ENCODE assay signal across 17 mouse cellular contexts in genomic region chr16:97168614-97169013, GRCm38 (mm10). TPM values are rescaled to one million over a fixed set of nuclear protein-coding genes. Genes with fewer than 3 reads are reported as not detected.
DNase-seq lines count a peak whose midpoint lies in the region; ATAC-seq and TF ChIP-seq lines count a peak whose summit lies in the region.
"Had no signal": no experiment of that assay in that cellular context is flagged by ENCODE, and none has a peak within 500 bp of the region (broad histone marks: within the 10 kb centered on the region; RNA-seq: fewer than 3 reads in every experiment).

No protein-coding gene starts in this region.

- TF ChIP-seq CTCF in forebrain, postnatal 0 days (IDR thresholded peaks at IDR 0.05; ENCODE audit: low read depth) = no peak
- no peak for TF ChIP-seq CTCF in olfactory bulb, adult 2 months (IDR thresholded peaks at IDR 0.05; ENCODE audit: insufficient read depth, low read depth, low read length)

- H3K9me3 ChIP-seq in hindbrain, embryonic 11.5 days (ENCODE audit: control insufficient read depth, low read length) = no peaks in the 10 kb centered on the region
- H3K9me3 ChIP-seq in hindbrain, embryonic 10.5 days = no peaks in the 10 kb centered on the region
- no peaks in the 10 kb centered on the region for H3K9me3 ChIP-seq in forebrain, postnatal 0 days (ENCODE audit: low read length)
- H3K9me3 ChIP-seq in midbrain, embryonic 12.5 days = no peaks in the 10 kb centered on the region
- H3K9me3 ChIP-seq: limb, embryonic 12.5 days; liver, embryonic 15.5 days had no signal

- ATAC-seq in hindbrain, embryonic 11.5 days (ENCODE audit: low FRiP score) = no peak
- no peak for ATAC-seq in forebrain, postnatal 0 days
- no peak for ATAC-seq in midbrain, embryonic 12.5 days (ENCODE audit: low FRiP score, low read depth)

- H3K4me1 ChIP-seq in hindbrain, embryonic 11.5 days (replicated peaks; ENCODE audit: control insufficient read depth, insufficient read depth, low read length) = no peaks in the 10 kb centered on the region; the same call in 1 of the 2 replicates
- H3K4me1 ChIP-seq in hindbrain, embryonic 10.5 days (replicated peaks) = peaks cover 24% of the 10 kb centered on the region
- H3K4me1 ChIP-seq in forebrain, postnatal 0 days (ENCODE audit: insufficient read depth) = peaks cover 12% of the 10 kb centered on the region; the same call in 1 of the 2 replicates
- H3K4me1 ChIP-seq in midbrain, embryonic 12.5 days = peaks cover 22% of the 10 kb centered on the region
- H3K4me1 ChIP-seq in olfactory bulb, adult 2 months (ENCODE audit: control insufficient read depth, insufficient read depth, low read length) = peaks cover 25% of the 10 kb centered on the region
- H3K4me1 ChIP-seq: liver, embryonic 15.5 days had no signal

- peak; percentile 15 for DNase-seq in hindbrain, embryonic 11.5 days (ENCODE audit: low spot score)
- DNase-seq in hindbrain, embryonic 10.5 days (ENCODE audit: low spot score) = no peak
- no peak for DNase-seq in forebrain, postnatal 0 days
- DNase-seq in heart, postnatal 10 days = no peak
- no peak for DNase-seq in thymus, postnatal 25 days
- DNase-seq: cerebellum, adult 2 months; heart, adult 18-20 months; lung, postnatal 36 days; thymus, postnatal 4 days had no signal

- no peak for TF ChIP-seq POLR2A in olfactory bulb, adult 2 months (IDR thresholded peaks at IDR 0.05; ENCODE audit: insufficient read depth, low read depth, low read length)

- 0 out of 2 replicates have a peak overlapping the region, but pooled peaks have one; percentile 50 for H3K4me3 ChIP-seq in hindbrain, embryonic 11.5 days (ENCODE audit: low read depth, low read length)
- H3K4me3 ChIP-seq in hindbrain, embryonic 10.5 days = no peak overlapping the region
- H3K4me3 ChIP-seq in forebrain, postnatal 0 days (ENCODE audit: low read depth, low read length) = peak overlapping the region; percentile 81
- peak overlapping the region; percentile 68 for H3K4me3 ChIP-seq in midbrain, embryonic 12.5 days
- H3K4me3 ChIP-seq in olfactory bulb, adult 2 months (ENCODE audit: insufficient read depth, low read depth, low read length) = peak overlapping the region; percentile 41
- H3K4me3 ChIP-seq: limb, embryonic 12.5 days; liver, embryonic 15.5 days had no signal

- WGBS in hindbrain, embryonic 11.5 days = 44% methylated on average over 3 of the region's 3 CpGs
- 36% methylated on average over 3 of the region's 3 CpGs for WGBS in hindbrain, embryonic 10.5 days
- 35% methylated on average over 3 of the region's 3 CpGs for WGBS in forebrain, postnatal 0 days
- 46% methylated on average over 3 of the region's 3 CpGs for WGBS in midbrain, embryonic 12.5 days
- WGBS in olfactory bulb, adult 2 months = 40% methylated on average over 3 of the region's 3 CpGs

- H3K4me2 ChIP-seq in hindbrain, embryonic 11.5 days (replicated peaks; ENCODE audit: low read depth, low read length) = no peak overlapping the region
- peak overlapping the region; percentile 80 for H3K4me2 ChIP-seq in forebrain, postnatal 0 days (ENCODE audit: low read depth)
- H3K4me2 ChIP-seq in midbrain, embryonic 12.5 days (replicated peaks) = peak overlapping the region; percentile 82
- H3K4me2 ChIP-seq: limb, embryonic 12.5 days; liver, embryonic 15.5 days had no signal

- no peak overlapping the region for H3K9ac ChIP-seq in hindbrain, embryonic 11.5 days (ENCODE audit: low read depth, low read length)
- peak overlapping the region; percentile 90 for H3K9ac ChIP-seq in forebrain, postnatal 0 days
- peak overlapping the region; percentile 75; the same call in 1 of the 2 replicates for H3K9ac ChIP-seq in midbrain, embryonic 12.5 days (replicated peaks)
- H3K9ac ChIP-seq: limb, embryonic 12.5 days; liver, embryonic 15.5 days had no signal

- H3K27ac ChIP-seq in hindbrain, embryonic 11.5 days (ENCODE audit: low read depth, low read length) = no peak overlapping the region
- no peak overlapping the region for H3K27ac ChIP-seq in hindbrain, embryonic 10.5 days
- peak overlapping the region; percentile 92; the same call in 1 of the 2 replicates for H3K27ac ChIP-seq in forebrain, postnatal 0 days (ENCODE audit: low read depth, low read length)
- H3K27ac ChIP-seq in midbrain, embryonic 12.5 days (replicated peaks) = peak overlapping the region; percentile 91
- peak overlapping the region; percentile 74 for H3K27ac ChIP-seq in olfactory bulb, adult 2 months (ENCODE audit: insufficient read depth, low read depth, low read length)
- H3K27ac ChIP-seq: limb, embryonic 12.5 days; liver, embryonic 15.5 days had no signal

- H3K36me3 ChIP-seq in hindbrain, embryonic 11.5 days (ENCODE audit: control insufficient read depth, insufficient read depth, low read length) = no peaks in the 10 kb centered on the region
- no peaks in the 10 kb centered on the region for H3K36me3 ChIP-seq in hindbrain, embryonic 10.5 days
- no peaks in the 10 kb centered on the region for H3K36me3 ChIP-seq in forebrain, postnatal 0 days (ENCODE audit: insufficient read depth)
- H3K36me3 ChIP-seq in midbrain, embryonic 12.5 days = no peaks in the 10 kb centered on the region
- H3K36me3 ChIP-seq: limb, embryonic 12.5 days; liver, embryonic 15.5 days had no signal

- peaks cover 26% of the 10 kb centered on the region for H3K27me3 ChIP-seq in hindbrain, embryonic 11.5 days (ENCODE audit: control insufficient read depth, insufficient read depth, low read length)
- H3K27me3 ChIP-seq in hindbrain, embryonic 10.5 days (ENCODE audit: insufficient read depth, poor library complexity, severe bottlenecking) = peaks cover 86% of the 10 kb centered on the region
- H3K27me3 ChIP-seq in forebrain, postnatal 0 days (ENCODE audit: insufficient read depth, low read length) = no peaks in the 10 kb centered on the region
- H3K27me3 ChIP-seq in midbrain, embryonic 12.5 days = peaks cover 52% of the 10 kb centered on the region

- intact Hi-C loops in heart, postnatal 10 days (cut with DNase I) = loop anchor here (5.0 kb wide), 1 partner anchor 271 kb away; no protein-coding TSS in a partner anchor

RNA-seq across cellular contexts. Expression of gene Dscam, which starts 1.9 kb away (rescaled TPM):
- 2.0 and 2.3 TPM in 2 replicates for polyA plus RNA-seq in hindbrain, embryonic 11.5 days (2014; fragmentation: Nextera tagmentation; extraction: Ambion mirVana)
- 0.30 and 1.2 TPM in 2 replicates for polyA plus RNA-seq in hindbrain, embryonic 10.5 days (2016; fragmentation: Nextera tagmentation; extraction: Ambion mirVana)
- total RNA-seq in forebrain, postnatal 0 days (2014; rRNA removed) = 19.1 and 29.1 TPM in 2 replicates
- 4.6 and 7.9 TPM in 2 replicates for polyA plus RNA-seq in forebrain, postnatal 0 days (2015; fragmentation: Nextera tagmentation; extraction: Ambion mirVana)
- 4.8 and 5.4 TPM in 2 replicates for polyA plus RNA-seq in midbrain, embryonic 12.5 days (2016; fragmentation: Nextera tagmentation; extraction: Ambion mirVana)
- polyA plus RNA-seq in olfactory bulb, adult 2 months (2012; ENCODE audit: insufficient read depth, insufficient read length, low replicate concordance, missing spikeins) = 97.5 TPM in 1 of 2 replicates, not detected in the other
- total RNA-seq in heart, postnatal 10 days (2021) = not detected
- total RNA-seq: gastrocnemius, adult 18-20 months had no signal
- polyA plus RNA-seq: C2C12; heart, postnatal 0 days; kidney, embryonic 14.5 days; limb, embryonic 12.5 days; liver, embryonic 15.5 days had no signal

Comparison
In these comparisons a context has a peak if more than half of its experiments do, and no peak if none do; other contexts are left out.
1. H3K27ac ChIP-seq: peak in forebrain, postnatal 0 days (single experiment), midbrain, embryonic 12.5 days (single experiment) and olfactory bulb, adult 2 months (single experiment); none in hindbrain, embryonic 11.5 days (single experiment) and hindbrain, embryonic 10.5 days (single experiment).